Mouse (Mus musculus) heart, embryonic 10.5 days (tissue): Measurements from ENCODE around the gene Ubl3. TPM values are rescaled to one million over a fixed set of nuclear protein-coding genes. Genes with fewer than 3 reads are reported as not detected.

Source experiments
- polyA plus RNA-seq: library from polyadenylated mRNA; unstranded; fragments of >200 nt; fragmentation: Nextera tagmentation; extraction: Ambion mirVana; gene quantifications from 2 replicates; pipeline ENCODE4 v1.2.1, GENCODE M21; 2016

Ubl3 gene
- polyA plus RNA-seq, 1 experiment from 2014 or later, result 59.9 TPM

Other genes starting within 250 kb of the Ubl3 start
- gene Slc7a1, start 152.9 kb downstream of the Ubl3 start, polyA plus RNA-seq, result 23.3 and 24.9 TPM in 2 replicates